Mouse (Mus musculus) heart, embryonic 11.5 days (tissue): ENCODE measurements around the gene Slc39a11. TPM values are rescaled to one million over a fixed set of nuclear protein-coding genes. Genes with fewer than 3 reads are reported as not detected.

ENCODE experiments used
- ATAC-seq: fragments of 200-750 bp; cut with Nextera tagmentation; replicated peaks from 2 replicates; pipeline ENCODE4 v1.8.0; 2017; ENCODE audit warnings: moderate library complexity; ENCODE audit not compliant: insufficient number of reproducible peaks, low FRiP score, low TSS enrichment
- H3K27ac ChIP-seq: fragments of 300-500 bp; sonication (generic); 2 replicates; pipeline ENCODE4 v1.5.1; 2014; ENCODE audit warnings: mild to moderate bottlenecking, low read depth, low read length
- H3K27me3 ChIP-seq: fragments of 300-500 bp; sonication (generic); 2 replicates; pipeline ENCODE4 v1.6.1; 2014; ENCODE audit warnings: mild to moderate bottlenecking, low read length, mixed read lengths; ENCODE audit not compliant: control insufficient read depth, insufficient read depth
- H3K36me3 ChIP-seq: fragments of 300-500 bp; sonication (generic); 2 replicates; pipeline ENCODE4 v1.6.1; 2014; ENCODE audit warnings: mild to moderate bottlenecking, low read length, moderate library complexity, mixed read lengths; ENCODE audit not compliant: control insufficient read depth, insufficient read depth
- H3K4me1 ChIP-seq: fragments of 300-500 bp; sonication (generic); 2 replicates; pipeline ENCODE4 v1.6.1; 2014; ENCODE audit warnings: low read length; ENCODE audit not compliant: control insufficient read depth, insufficient read depth
- H3K4me2 ChIP-seq: fragments of 300-500 bp; sonication (generic); 2 replicates; pipeline ENCODE4 v1.6.1; 2014; ENCODE audit warnings: mild to moderate bottlenecking, moderate library complexity
- H3K4me3 ChIP-seq: fragments of 300-500 bp; sonication (generic); 2 replicates; pipeline ENCODE4 v1.5.1; 2014; ENCODE audit warnings: low read depth, low read length
- H3K9ac ChIP-seq: fragments of 300-500 bp; sonication (generic); 2 replicates; pipeline ENCODE4 v1.6.1; 2014; ENCODE audit warnings: mild to moderate bottlenecking, low read depth, low read length, moderate library complexity
- H3K9me3 ChIP-seq: fragments of 300-500 bp; sonication (generic); replicated peaks from 2 replicates; pipeline ENCODE4 v1.6.1; 2016; ENCODE audit warnings: low read length; ENCODE audit not compliant: control insufficient read depth
- WGBS: fragments of 180-500 bp; shearing (Covaris S2); extraction: QIAGEN DNeasy Blood & Tissue Kit; methylation state at CpG from one replicate; pipeline ENCODE4 v1.1.7; 2014; ENCODE audit not compliant: insufficient replicate concordance; 5-methylcytosine and 5-hydroxymethylcytosine counted together
- polyA plus RNA-seq: library from polyadenylated mRNA; unstranded; fragments of >200 nt; fragmentation: Nextera tagmentation; extraction: Ambion mirVana; gene quantifications from 2 replicates; pipeline ENCODE4 v1.2.1, GENCODE M21; 2014

Gene Slc39a11
- polyA plus RNA-seq, 1 experiment from 2014 or later = 17.1 TPM

- ATAC-seq = no peak
- Histone ChIP-seq H3K9me3 (no peaks in the 10 kb centered on the region), H3K4me3 (no peak overlapping the region), H3K4me2 (no peak overlapping the region), H3K27me3 (no peaks in the 10 kb centered on the region), H3K4me1 (peaks cover 14% of the 10 kb centered on the region), H3K9ac (no peak overlapping the region), H3K27ac (no peak overlapping the region), H3K36me3 (no peaks in the 10 kb centered on the region)
- WGBS = 65% methylated on average over 20 of the region's 20 CpGs
Observed at GRCm38 (mm10) chr11:113490530-113491520, 159.1 kb downstream of the Slc39a11 start.

GRCm38 (mm10) chr11:113487603-113488335 lies 162.1 kb downstream of the Slc39a11 start:
- ATAC-seq = no peak
- Histone ChIP-seq H3K4me1 (peaks cover 14% of the 10 kb centered on the region), H3K27me3 (no peaks in the 10 kb centered on the region), H3K9ac (no peak overlapping the region), H3K36me3 (no peaks in the 10 kb centered on the region), H3K9me3 (no peaks in the 10 kb centered on the region), H3K4me3 (no peak overlapping the region), H3K4me2 (no peak overlapping the region), H3K27ac (no peak overlapping the region)
- WGBS = 64% methylated on average over 8 of the region's 8 CpGs

DNA sequence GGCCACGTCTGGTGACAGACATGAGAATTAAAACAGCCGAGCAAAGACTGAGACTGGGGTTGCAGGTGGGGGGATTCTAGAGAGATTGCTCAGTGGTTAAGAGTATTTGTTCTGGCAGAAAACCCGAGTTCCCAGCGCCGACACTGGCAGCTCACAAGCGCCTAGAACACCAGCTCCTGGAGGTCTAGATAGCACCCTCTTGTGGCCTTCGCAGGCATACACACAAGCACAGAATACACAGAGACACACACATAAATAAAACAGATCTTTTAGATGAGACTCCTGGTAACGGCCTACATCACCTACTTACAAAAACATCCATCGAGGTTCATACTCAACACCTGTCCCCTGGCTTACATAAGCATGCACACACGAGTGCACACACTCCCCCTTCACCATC lies 165.8 kb downstream of the Slc39a11 start:
- H3K4me2 ChIP-seq = no peak overlapping the region
- H3K36me3 ChIP-seq = no peaks in the 10 kb centered on the region
- no peaks in the 10 kb centered on the region for H3K9me3 ChIP-seq
- H3K27me3 ChIP-seq = no peaks in the 10 kb centered on the region
- H3K4me1 ChIP-seq = peaks cover 9% of the 10 kb centered on the region
- H3K4me3 ChIP-seq = no peak overlapping the region
- ATAC-seq = no peak
- no peak overlapping the region for H3K27ac ChIP-seq
- WGBS = 80% methylated on average over 10 of the region's 10 CpGs
- no peak overlapping the region for H3K9ac ChIP-seq

DNA sequence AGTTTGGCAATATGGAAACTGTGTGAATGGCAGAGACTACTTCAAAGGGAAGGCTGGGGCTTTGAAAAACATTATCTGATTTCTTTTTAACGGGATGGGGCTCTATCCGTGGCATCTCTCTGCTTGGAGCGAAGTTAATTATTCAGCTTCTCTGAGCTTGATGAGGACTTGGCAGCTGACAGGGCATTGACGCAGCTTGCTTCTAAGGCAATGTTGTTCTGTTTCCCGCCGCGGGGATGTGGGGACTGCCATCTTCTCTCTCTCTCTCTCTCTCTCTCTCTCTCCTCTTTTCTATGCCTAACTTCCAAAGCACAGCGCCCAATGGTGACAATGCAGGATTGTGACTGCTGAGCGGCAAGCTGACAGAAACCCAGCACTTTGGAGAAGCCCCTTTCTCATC lies 172.3 kb downstream of the Slc39a11 start:
- Histone ChIP-seq H3K27me3 (no peaks in the 10 kb centered on the region), H3K4me3 (no peak overlapping the region)
- no peak for ATAC-seq

DNA sequence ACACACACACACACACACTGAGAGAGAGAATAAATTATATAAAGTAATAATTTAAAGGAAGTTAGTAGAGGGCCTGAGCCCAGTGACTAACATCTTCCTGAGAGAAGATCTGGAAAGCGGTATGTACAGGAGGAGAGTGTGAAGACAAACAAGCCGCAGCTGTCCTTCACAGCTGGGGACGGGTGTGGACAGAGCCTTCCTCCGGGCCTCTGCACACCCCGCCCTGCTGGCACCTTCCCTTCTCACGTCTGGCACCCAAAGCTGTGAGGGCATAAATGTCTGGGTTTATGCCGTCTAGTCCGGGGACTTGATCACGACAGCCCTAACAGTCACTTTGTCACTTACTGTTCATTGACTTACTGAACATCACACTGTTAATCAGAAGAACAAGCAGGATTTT lies 173.2 kb downstream of the Slc39a11 start:
- no peak overlapping the region for H3K4me2 ChIP-seq
- H3K4me3 ChIP-seq = no peak overlapping the region
- WGBS = 68% methylated on average over 9 of the region's 9 CpGs
- ATAC-seq = no peak
- no peak overlapping the region for H3K9ac ChIP-seq
- H3K27ac ChIP-seq = no peak overlapping the region
- H3K27me3 ChIP-seq = no peaks in the 10 kb centered on the region
- no peaks in the 10 kb centered on the region for H3K36me3 ChIP-seq
- H3K4me1 ChIP-seq = no peaks in the 10 kb centered on the region
- no peaks in the 10 kb centered on the region for H3K9me3 ChIP-seq

More for the DNA sequence above, 172.3 kb downstream of the Slc39a11 start:
- Histone ChIP-seq H3K9ac (no peak overlapping the region), H3K4me1 (no peaks in the 10 kb centered on the region), H3K4me2 (no peak overlapping the region), H3K36me3 (no peaks in the 10 kb centered on the region), H3K9me3 (no peaks in the 10 kb centered on the region), H3K27ac (no peak overlapping the region)
- WGBS = 72% methylated on average over 9 of the region's 9 CpGs

- Histone ChIP-seq H3K4me2 (no peak overlapping the region), H3K4me3 (no peak overlapping the region), H3K4me1 (no peaks in the 10 kb centered on the region), H3K9me3 (no peaks in the 10 kb centered on the region), H3K36me3 (no peaks in the 10 kb centered on the region), H3K27me3 (no peaks in the 10 kb centered on the region), H3K27ac (no peak overlapping the region), H3K9ac (no peak overlapping the region)
- 69% methylated on average over 5 of the region's 5 CpGs for WGBS
- ATAC-seq = no peak
Observed at GRCm38 (mm10) chr11:113475491-113475890, 174.4 kb downstream of the Slc39a11 start.

- Histone ChIP-seq H3K9ac (no peak overlapping the region), H3K36me3 (no peaks in the 10 kb centered on the region), H3K4me2 (no peak overlapping the region), H3K27me3 (no peaks in the 10 kb centered on the region), H3K9me3 (no peaks in the 10 kb centered on the region), H3K27ac (no peak overlapping the region), H3K4me3 (no peak overlapping the region), H3K4me1 (no peaks in the 10 kb centered on the region)
- ATAC-seq = no peak
- WGBS = 74% methylated on average over 7 of the region's 7 CpGs
Observed at GRCm38 (mm10) chr11:113473998-113474534, 175.8 kb downstream of the Slc39a11 start.

GRCm38 (mm10) chr11:113471936-113472335 lies 177.9 kb downstream of the Slc39a11 start:
- no peaks in the 10 kb centered on the region for H3K9me3 ChIP-seq
- no peaks in the 10 kb centered on the region for H3K4me1 ChIP-seq
- H3K4me2 ChIP-seq = no peak overlapping the region
- no peak overlapping the region for H3K4me3 ChIP-seq
- H3K27me3 ChIP-seq = no peaks in the 10 kb centered on the region
- no peak overlapping the region for H3K27ac ChIP-seq
- no peak for ATAC-seq
- no peaks in the 10 kb centered on the region for H3K36me3 ChIP-seq
- no peak overlapping the region for H3K9ac ChIP-seq
- 90% methylated on average over 9 of the region's 9 CpGs for WGBS
